Mouse (Mus musculus) intestine, embryonic 14.5 days (tissue): ENCODE results near the gene Capn11. TPM values are rescaled to one million over a fixed set of nuclear protein-coding genes. Genes with fewer than 3 reads are reported as not detected.
"Not testable (repeated sequence)": the region's sequence is repeated elsewhere in the genome, so short reads cannot be mapped to it uniquely, and the experiment has no call there.

Source experiments
- ATAC-seq: fragments of 200-750 bp; cut with Nextera tagmentation; replicated peaks from 2 replicates; pipeline ENCODE4 v1.8.0; 2017; ENCODE audit warnings: low read depth, moderate number of reproducible peaks, moderate TSS enrichment, moderate library complexity; ENCODE audit not compliant: low FRiP score, low TSS enrichment
- DNase-seq: peaks from one replicate; pipeline ENCODE4 v3.0.0-alpha.2; 2018; ENCODE audit warnings: low spot score
- H3K27ac ChIP-seq: fragments of 300-500 bp; sonication (generic); 2 replicates; pipeline ENCODE4 v1.5.1; 2014; ENCODE audit warnings: low read depth, mild to moderate bottlenecking, control low read depth
- H3K27me3 ChIP-seq: fragments of 300-500 bp; sonication (generic); replicated peaks from 2 replicates; pipeline ENCODE4 v1.6.1; 2014; ENCODE audit warnings: low read length, control low read depth; ENCODE audit not compliant: control insufficient read depth, insufficient read depth
- H3K36me3 ChIP-seq: fragments of 300-500 bp; sonication (generic); 2 replicates; pipeline ENCODE4 v1.6.1; 2014; ENCODE audit warnings: low read length, control low read depth; ENCODE audit not compliant: control insufficient read depth, insufficient read depth
- H3K4me1 ChIP-seq: fragments of 300-500 bp; sonication (generic); replicated peaks from 2 replicates; pipeline ENCODE4 v1.6.1; 2014; ENCODE audit warnings: low read length, control low read depth, mixed read lengths; ENCODE audit not compliant: control insufficient read depth, insufficient read depth
- H3K4me2 ChIP-seq: fragments of 300-500 bp; sonication (generic); 2 replicates; pipeline ENCODE4 v1.6.1; 2014; ENCODE audit warnings: low read length
- H3K4me3 ChIP-seq: fragments of 300-500 bp; sonication (generic); 2 replicates; pipeline ENCODE4 v1.5.1; 2014; ENCODE audit warnings: low read depth, low read length, control low read depth, mixed read lengths
- H3K9ac ChIP-seq: fragments of 300-500 bp; sonication (generic); 2 replicates; pipeline ENCODE4 v1.6.1; 2014; ENCODE audit warnings: mild to moderate bottlenecking, low read length
- H3K9me3 ChIP-seq: fragments of 300-500 bp; sonication (generic); 2 replicates; pipeline ENCODE4 v1.6.1; 2016; ENCODE audit warnings: low read length, control low read depth; ENCODE audit not compliant: control insufficient read depth
- WGBS: fragments of 180-500 bp; shearing (Covaris S2); extraction: QIAGEN DNeasy Blood & Tissue Kit; methylation state at CpG from one replicate; pipeline ENCODE4 v1.1.7; 2014; 5-methylcytosine and 5-hydroxymethylcytosine counted together
- polyA plus RNA-seq: library from polyadenylated mRNA; unstranded; fragments of >200 nt; fragmentation: Nextera tagmentation; extraction: Ambion mirVana; gene quantifications from 2 replicates; pipeline ENCODE4 v1.2.1, GENCODE M21; 2014

Gene Capn11
- polyA plus RNA-seq, 1 experiment from 2014 or later, result not detected

DNA sequence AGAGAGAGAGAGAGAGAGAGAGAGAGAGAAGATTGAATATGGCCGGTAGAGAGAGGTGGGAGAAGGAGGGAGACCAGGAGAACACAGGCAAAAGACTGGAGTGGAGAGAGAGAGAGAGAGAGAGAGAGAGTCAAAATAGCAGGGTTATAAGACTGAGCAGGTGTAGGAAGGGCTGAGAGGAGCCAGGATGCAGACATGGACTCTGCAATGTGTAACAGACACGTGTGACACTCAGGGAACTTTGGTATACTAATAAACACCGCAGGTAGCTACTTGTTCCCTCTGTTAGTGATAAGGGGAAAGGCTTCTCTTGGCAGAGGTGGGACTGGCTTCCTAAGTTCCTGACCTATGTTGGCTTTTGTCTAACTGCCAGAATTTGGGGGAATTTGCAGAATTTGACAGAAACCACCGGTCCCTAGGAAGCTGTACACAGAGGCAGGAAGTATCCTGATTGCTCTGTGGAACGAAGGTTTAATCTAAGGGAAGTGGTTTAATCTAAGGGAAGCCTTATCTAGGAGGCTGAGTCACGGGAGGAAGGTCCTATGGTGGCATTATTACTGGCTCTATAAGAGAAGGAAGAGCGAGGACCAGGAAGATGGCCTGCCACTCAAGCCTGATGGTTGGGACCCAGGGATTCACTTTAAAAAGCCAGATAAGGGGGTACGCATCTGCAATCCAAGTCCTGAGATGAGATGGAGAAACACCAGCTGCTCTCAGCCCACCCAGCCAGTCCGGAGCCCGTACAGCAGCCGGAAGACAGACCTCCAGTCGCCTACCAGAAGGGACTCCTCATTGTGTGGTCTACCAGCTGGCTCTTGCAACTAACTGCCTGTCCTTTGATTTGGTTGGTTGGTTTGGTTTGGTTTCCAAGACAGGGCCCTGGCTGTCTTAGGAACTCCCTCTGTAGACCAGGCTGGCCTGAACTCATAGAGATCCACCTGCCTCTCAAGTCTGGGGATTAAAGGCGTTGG is 30.0 kb downstream of the Capn11 start:
- no peak overlapping the region; the same call in 1 of the 2 replicates for H3K4me3 ChIP-seq
- 45% methylated on average over 13 of the region's 13 CpGs for WGBS

GRCm38 (mm10) chr17:45628160-45628559 is 31.0 kb downstream of the Capn11 start:
- no peak for ATAC-seq
- H3K27me3 ChIP-seq, result no peaks in the 10 kb centered on the region
- H3K27ac ChIP-seq, result no peak overlapping the region
- H3K4me1 ChIP-seq, result peaks cover 20% of the 10 kb centered on the region
- no peak overlapping the region for H3K4me2 ChIP-seq
- H3K9ac ChIP-seq, result no peak overlapping the region
- no peaks in the 10 kb centered on the region for H3K9me3 ChIP-seq
- H3K4me3 ChIP-seq, result no peak overlapping the region
- no peaks in the 10 kb centered on the region for H3K36me3 ChIP-seq
- 38% methylated on average over 3 of the region's 3 CpGs for WGBS
- no peak for DNase-seq

More for the DNA sequence above, 30.0 kb downstream of the Capn11 start:
- Histone ChIP-seq H3K36me3 (no peaks in the 10 kb centered on the region), H3K9ac (no peak overlapping the region), H3K4me2 (peak overlapping the region; percentile 79), H3K4me1 (peaks cover 20% of the 10 kb centered on the region), H3K27ac (peak overlapping the region; percentile 73; the same call in 1 of the 2 replicates), H3K27me3 (no peaks in the 10 kb centered on the region), H3K9me3 (no peaks in the 10 kb centered on the region)
- ATAC-seq, result no peak
- no peak for DNase-seq

GRCm38 (mm10) chr17:45626577-45627134 is 32.5 kb downstream of the Capn11 start:
- peaks cover 20% of the 10 kb centered on the region for H3K4me1 ChIP-seq
- H3K9me3 ChIP-seq, result no peaks in the 10 kb centered on the region
- peak overlapping the region; percentile 22 for H3K4me2 ChIP-seq
- H3K36me3 ChIP-seq, result no peaks in the 10 kb centered on the region
- H3K27me3 ChIP-seq, result no peaks in the 10 kb centered on the region
- H3K9ac ChIP-seq, result no peak overlapping the region
- WGBS, result 28% methylated on average over 15 of the region's 15 CpGs
- no peak for ATAC-seq
- no peak overlapping the region for H3K27ac ChIP-seq
- no peak overlapping the region for H3K4me3 ChIP-seq
- DNase-seq, result peak; percentile 91

GRCm38 (mm10) chr17:45623425-45623824 is 35.7 kb downstream of the Capn11 start:
- DNase-seq, H3K4me3 ChIP-seq, H3K9me3 ChIP-seq, H3K27me3 ChIP-seq, H3K36me3 ChIP-seq, H3K9ac ChIP-seq, H3K27ac ChIP-seq, H3K4me2 ChIP-seq, ATAC-seq: not testable (repeated sequence)
- WGBS, result 82% methylated on average over 8 of the region's 8 CpGs
- H3K4me1 ChIP-seq, result peaks cover 20% of the 10 kb centered on the region; the same call in 1 of the 2 replicates

- Histone ChIP-seq H3K4me2 (peak overlapping the region; percentile 40), H3K4me3 (no peak overlapping the region), H3K9me3 (no peaks in the 10 kb centered on the region), H3K27ac (peak overlapping the region; percentile 33), H3K36me3 (no peaks in the 10 kb centered on the region), H3K4me1 (peaks cover 16% of the 10 kb centered on the region; the same call in 1 of the 2 replicates), H3K27me3 (no peaks in the 10 kb centered on the region), H3K9ac (peak overlapping the region; percentile 33; the same call in 1 of the 2 replicates)
- ATAC-seq, result no peak
- 15% methylated on average over 20 of the region's 20 CpGs for WGBS
- no peak for DNase-seq
These were observed 39.5 kb downstream of the Capn11 start for GRCm38 (mm10) chr17:45619386-45620256.

DNA sequence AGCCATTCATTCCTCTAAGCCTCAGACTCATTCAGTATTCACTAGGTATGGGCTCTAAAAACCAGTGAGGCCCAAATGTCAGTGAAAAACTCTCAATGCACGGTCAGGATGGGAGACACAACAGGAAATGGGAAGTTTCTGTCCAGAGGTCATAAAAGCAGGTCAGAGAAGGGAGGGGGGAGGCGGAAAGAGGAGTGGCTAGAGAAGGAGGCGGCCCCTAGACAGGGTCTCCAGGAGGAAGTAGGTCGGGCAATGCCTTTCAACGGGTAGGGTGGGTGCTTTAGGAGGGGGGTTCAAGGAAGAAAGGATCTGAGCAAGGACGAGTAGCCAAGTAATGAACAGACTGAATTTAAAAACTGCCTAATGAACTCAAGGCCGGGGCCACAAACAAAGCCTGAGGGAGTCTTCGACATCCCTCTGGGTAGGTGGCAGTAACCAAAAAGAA is 40.2 kb downstream of the Capn11 start:
- Histone ChIP-seq H3K36me3 (no peaks in the 10 kb centered on the region), H3K27me3 (no peaks in the 10 kb centered on the region), H3K4me2 (peak overlapping the region; percentile 40), H3K4me3 (no peak overlapping the region), H3K27ac (peak overlapping the region; percentile 33), H3K4me1 (peaks cover 16% of the 10 kb centered on the region; the same call in 1 of the 2 replicates), H3K9me3 (no peaks in the 10 kb centered on the region), H3K9ac (peak overlapping the region; percentile 33; the same call in 1 of the 2 replicates)
- ATAC-seq (peak; percentile 66), DNase-seq (peak; percentile 67)
- 14% methylated on average over 8 of the region's 8 CpGs for WGBS

DNA sequence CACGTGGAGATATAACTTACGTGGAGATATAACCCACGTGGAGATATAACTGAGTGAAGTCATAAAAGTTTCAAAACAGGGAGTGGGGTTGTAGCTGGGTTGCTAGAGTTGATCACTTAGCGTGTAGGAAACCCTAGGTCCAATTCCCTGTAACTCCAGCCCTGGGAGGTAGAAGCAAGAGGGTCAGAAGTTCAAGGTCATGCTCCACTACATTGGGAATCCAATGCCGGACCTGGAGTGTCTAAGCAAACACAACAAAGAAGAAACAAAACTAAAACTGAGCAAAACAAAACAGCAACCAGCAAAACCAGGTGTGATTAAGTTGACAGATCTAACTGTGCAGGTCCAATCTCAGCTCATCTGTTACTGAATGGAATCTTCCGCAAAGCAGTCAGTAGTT is 41.5 kb downstream of the Capn11 start:
- Histone ChIP-seq H3K36me3 (no peaks in the 10 kb centered on the region), H3K4me3 (no peak overlapping the region), H3K27me3 (no peaks in the 10 kb centered on the region), H3K4me2 (no peak overlapping the region), H3K4me1 (peaks cover 16% of the 10 kb centered on the region; the same call in 1 of the 2 replicates), H3K9me3 (no peaks in the 10 kb centered on the region), H3K9ac (no peak overlapping the region), H3K27ac (no peak overlapping the region)
- DNase-seq (no peak), ATAC-seq (no peak)
- WGBS, result 83% methylated on average over 6 of the region's 6 CpGs

GRCm38 (mm10) chr17:45616679-45617078 is 42.4 kb downstream of the Capn11 start:
- Histone ChIP-seq H3K27ac (no peak overlapping the region), H3K4me2 (no peak overlapping the region), H3K27me3 (no peaks in the 10 kb centered on the region), H3K4me3 (no peak overlapping the region), H3K4me1 (peaks cover 16% of the 10 kb centered on the region; the same call in 1 of the 2 replicates), H3K9ac (no peak overlapping the region), H3K9me3 (no peaks in the 10 kb centered on the region), H3K36me3 (no peaks in the 10 kb centered on the region)
- 76% methylated on average over 3 of the region's 3 CpGs for WGBS
- ATAC-seq (no peak), DNase-seq (no peak)
